Mouse (Mus musculus) myocyte (in vitro differentiated cells): Measurements from ENCODE around the gene Lrmda. TPM values are rescaled to one million over a fixed set of nuclear protein-coding genes. Genes with fewer than 3 reads are reported as not detected.

Experiments
- H3K27me3 ChIP-seq: one replicate; pipeline ENCODE4 v1.6.1; 2011; ENCODE audit not compliant: control insufficient read depth, insufficient read depth, insufficient read length
- H3K36me3 ChIP-seq: one replicate; pipeline ENCODE4 v1.6.1; 2011; ENCODE audit not compliant: control insufficient read depth, insufficient read depth
- H3K4me2 ChIP-seq: one replicate; pipeline ENCODE4 v1.6.1; 2011; ENCODE audit warnings: low read depth, control low read depth
- H3K4me3 ChIP-seq: one replicate; pipeline ENCODE4 v1.5.1; 2011; ENCODE audit warnings: mild to moderate bottlenecking, control low read depth, moderate library complexity
- H3K79me2 ChIP-seq: one replicate; pipeline ENCODE4 v1.6.1; 2011; ENCODE audit not compliant: control insufficient read depth, insufficient read depth
- H3ac ChIP-seq: one replicate; pipeline ENCODE4 v1.6.1; 2011; ENCODE audit not compliant: control insufficient read depth, insufficient read length
- CEBPB ChIP-seq: IDR thresholded peaks from 2 replicates; pipeline ENCODE4 v1.6.1; 2011; ENCODE audit warnings: mild to moderate bottlenecking, moderate library complexity; ENCODE audit not compliant: poor library complexity, insufficient read depth, severe bottlenecking
- E2F4 ChIP-seq: IDR thresholded peaks from one replicate; pipeline ENCODE4 v1.6.1; 2011; ENCODE audit warnings: mild to moderate bottlenecking, control low read depth, moderate library complexity; ENCODE audit not compliant: insufficient read depth
- MAX ChIP-seq: IDR thresholded peaks from one replicate; pipeline ENCODE4 v1.6.1; 2011; ENCODE audit warnings: low read depth, mild to moderate bottlenecking, control low read depth
- MYOD1 ChIP-seq, 3 experiments: IDR thresholded peaks; one replicate each; pipeline ENCODE4 v1.6.1; 2011; ENCODE audit warnings: control low read depth in 2 of 3, low read depth in 2 of 3, mild to moderate bottlenecking in 2 of 3, moderate library complexity in 1 of 3; ENCODE audit not compliant: insufficient read length in 2 of 3, control insufficient read depth in 1 of 3
- MYOG ChIP-seq, 3 experiments: IDR thresholded peaks; one replicate each; pipeline ENCODE4 v1.6.1; 2011; ENCODE audit warnings: control low read depth in 2 of 3, low read depth in 2 of 3, mild to moderate bottlenecking in 2 of 3; ENCODE audit not compliant: insufficient read length in 2 of 3, control insufficient read depth in 1 of 3, insufficient read depth in 1 of 3
- POLR2A ChIP-seq: IDR thresholded peaks from one replicate; pipeline ENCODE4 v1.6.1; 2011; ENCODE audit warnings: low read depth, mild to moderate bottlenecking, control low read depth, moderate library complexity; ENCODE audit not compliant: insufficient read length
- POLR2AphosphoS2 ChIP-seq: IDR thresholded peaks from one replicate; pipeline ENCODE4 v1.6.1; 2011; ENCODE audit warnings: low read depth, control low read depth; ENCODE audit not compliant: insufficient read length
- REST ChIP-seq: IDR thresholded peaks from one replicate; pipeline ENCODE4 v1.6.1; 2011; ENCODE audit warnings: mild to moderate bottlenecking, control low read depth, moderate library complexity; ENCODE audit not compliant: insufficient read depth, insufficient read length
- SRF ChIP-seq: IDR thresholded peaks from one replicate; pipeline ENCODE4 v1.6.1; 2011; ENCODE audit warnings: low read depth; ENCODE audit not compliant: control insufficient read depth, insufficient read length
- TCF12 ChIP-seq: IDR thresholded peaks from one replicate; pipeline ENCODE4 v1.6.1; 2011; ENCODE audit warnings: mild to moderate bottlenecking, control low read depth; ENCODE audit not compliant: poor library complexity, insufficient read depth, severe bottlenecking
- TCF3 ChIP-seq: IDR thresholded peaks from one replicate; pipeline ENCODE4 v1.6.1; 2011; ENCODE audit warnings: low read depth, control low read depth; ENCODE audit not compliant: insufficient read length
- USF1 ChIP-seq: IDR thresholded peaks from one replicate; pipeline ENCODE4 v1.6.1; 2011; ENCODE audit warnings: low read depth, mild to moderate bottlenecking, control low read depth, moderate library complexity
- polyA plus RNA-seq: library from polyadenylated mRNA; unstranded; fragments of >200 nt; fragmentation: generic; extraction: Trizol; gene quantifications from one replicate; pipeline ENCODE4 v1.2.1, GENCODE M21; 2012; ENCODE audit warnings: missing spikeins

The Lrmda gene
- polyA plus RNA-seq, 1 experiment = 1.9 TPM

DNA sequence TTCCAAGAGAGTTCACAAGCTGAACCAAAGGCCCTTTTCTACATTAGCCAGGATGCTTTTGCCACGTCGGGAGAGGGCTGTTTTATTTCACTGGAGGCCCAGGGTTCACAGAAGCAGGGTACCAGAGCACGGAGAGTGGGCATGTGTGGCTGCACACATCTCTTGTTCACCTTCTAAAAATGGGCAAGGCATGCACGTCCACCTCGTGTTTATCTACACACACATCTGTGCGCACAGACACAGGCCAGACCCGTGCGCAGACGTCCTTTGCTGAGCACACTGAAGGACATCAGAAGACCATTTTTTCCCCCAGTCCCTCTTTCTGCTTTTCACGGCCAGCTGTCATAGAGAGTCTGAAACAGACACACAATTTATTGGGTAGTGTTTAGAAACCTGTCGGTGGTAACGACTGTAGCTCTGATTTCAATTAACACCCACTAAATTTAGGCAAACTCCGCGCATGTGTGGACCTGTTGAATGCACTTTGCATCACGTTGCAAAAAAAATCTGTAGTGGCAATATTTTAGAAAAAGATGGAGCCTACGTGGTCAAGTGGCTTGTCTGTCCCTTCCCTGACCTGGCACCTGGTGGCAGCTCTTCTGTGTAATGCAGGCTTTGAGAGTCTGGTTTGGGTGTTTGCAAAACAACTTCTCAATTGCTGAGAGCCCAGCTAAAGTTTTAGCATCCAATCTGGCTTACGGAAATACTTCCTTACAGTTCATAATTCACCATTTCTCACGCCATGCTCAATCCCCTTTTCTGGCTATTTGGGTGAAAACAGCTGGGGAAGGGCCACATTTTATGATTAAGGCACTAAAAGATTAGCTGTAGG is 28.8 kb downstream of the Lrmda start:
- no peaks in the 10 kb centered on the region for H3K36me3 ChIP-seq
- no peak overlapping the region for H3K4me2 ChIP-seq
- H3ac ChIP-seq = no peak overlapping the region
- TF ChIP-seq MAX = no peak
- no peak for TF ChIP-seq REST
- no peak for TF ChIP-seq MYOD1 (IDR thresholded peaks at IDR 0.05; ENCODE audit: control insufficient read depth in 1 of 3, insufficient read length in 2 of 3, low read depth in 2 of 3)
- no peak for TF ChIP-seq POLR2A
- no peak for TF ChIP-seq CEBPB
- no peak for TF ChIP-seq TCF3
- TF ChIP-seq TCF12 = no peak
- TF ChIP-seq E2F4 = no peak
- TF ChIP-seq POLR2AphosphoS2 = no peak
- TF ChIP-seq MYOG (IDR thresholded peaks at IDR 0.05; ENCODE audit: control insufficient read depth in 1 of 3, insufficient read depth in 1 of 3, insufficient read length in 2 of 3, low read depth in 2 of 3) = no peak
- TF ChIP-seq SRF = no peak
- no peak for TF ChIP-seq USF1
- H3K4me3 ChIP-seq = no peak overlapping the region
- no peaks in the 10 kb centered on the region for H3K79me2 ChIP-seq
- H3K27me3 ChIP-seq = peaks cover 20% of the 10 kb centered on the region

- Histone ChIP-seq H3K4me3 (no peak overlapping the region), H3K4me2 (no peak overlapping the region), H3K79me2 (no peaks in the 10 kb centered on the region), H3K27me3 (peaks cover 17% of the 10 kb centered on the region), H3ac (no peak overlapping the region), H3K36me3 (no peaks in the 10 kb centered on the region)
- no peak for TF ChIP-seq MYOG (IDR thresholded peaks at IDR 0.05; ENCODE audit: control insufficient read depth in 1 of 3, insufficient read depth in 1 of 3, insufficient read length in 2 of 3, low read depth in 2 of 3)
- no peak for TF ChIP-seq SRF
These were observed 29.3 kb downstream of the Lrmda start for GRCm38 (mm10) chr14:22048900-22049199.

DNA sequence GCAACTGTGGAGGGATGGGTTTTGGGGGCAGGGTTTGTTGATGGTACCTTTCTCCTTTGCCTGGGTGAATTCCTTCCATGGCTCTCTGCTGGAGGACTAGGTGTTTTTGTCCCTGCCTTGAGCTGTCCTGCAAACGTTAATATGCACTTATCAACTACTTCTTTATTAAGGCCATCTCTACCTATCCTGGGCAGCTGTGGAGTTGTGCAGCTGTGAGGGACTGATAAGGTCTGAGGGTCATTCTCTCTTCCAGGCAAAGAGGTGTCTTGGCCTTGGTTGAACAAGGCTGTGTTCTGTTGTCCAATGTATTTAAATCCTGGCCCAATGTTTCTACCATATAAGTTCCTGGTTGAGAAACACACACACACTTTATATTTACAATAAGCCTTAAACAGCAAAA is 29.8 kb downstream of the Lrmda start:
- H3K36me3 ChIP-seq = no peaks in the 10 kb centered on the region
- H3K4me3 ChIP-seq = no peak overlapping the region
- H3K79me2 ChIP-seq = no peaks in the 10 kb centered on the region
- no peak overlapping the region for H3K4me2 ChIP-seq
- no peak overlapping the region for H3ac ChIP-seq
- H3K27me3 ChIP-seq = peaks cover 17% of the 10 kb centered on the region
- no peak for TF ChIP-seq E2F4
- no peak for TF ChIP-seq MAX
- no peak for TF ChIP-seq POLR2A
- no peak for TF ChIP-seq REST
- TF ChIP-seq TCF3 = no peak
- no peak for TF ChIP-seq SRF
- no peak for TF ChIP-seq USF1
- no peak for TF ChIP-seq CEBPB
- no peak for TF ChIP-seq POLR2AphosphoS2
- TF ChIP-seq MYOG (IDR thresholded peaks at IDR 0.05; ENCODE audit: control insufficient read depth in 1 of 3, insufficient read depth in 1 of 3, insufficient read length in 2 of 3, low read depth in 2 of 3) = no peak
- no peak for TF ChIP-seq TCF12
- no peak for TF ChIP-seq MYOD1 (IDR thresholded peaks at IDR 0.05; ENCODE audit: control insufficient read depth in 1 of 3, insufficient read length in 2 of 3, low read depth in 2 of 3)

DNA sequence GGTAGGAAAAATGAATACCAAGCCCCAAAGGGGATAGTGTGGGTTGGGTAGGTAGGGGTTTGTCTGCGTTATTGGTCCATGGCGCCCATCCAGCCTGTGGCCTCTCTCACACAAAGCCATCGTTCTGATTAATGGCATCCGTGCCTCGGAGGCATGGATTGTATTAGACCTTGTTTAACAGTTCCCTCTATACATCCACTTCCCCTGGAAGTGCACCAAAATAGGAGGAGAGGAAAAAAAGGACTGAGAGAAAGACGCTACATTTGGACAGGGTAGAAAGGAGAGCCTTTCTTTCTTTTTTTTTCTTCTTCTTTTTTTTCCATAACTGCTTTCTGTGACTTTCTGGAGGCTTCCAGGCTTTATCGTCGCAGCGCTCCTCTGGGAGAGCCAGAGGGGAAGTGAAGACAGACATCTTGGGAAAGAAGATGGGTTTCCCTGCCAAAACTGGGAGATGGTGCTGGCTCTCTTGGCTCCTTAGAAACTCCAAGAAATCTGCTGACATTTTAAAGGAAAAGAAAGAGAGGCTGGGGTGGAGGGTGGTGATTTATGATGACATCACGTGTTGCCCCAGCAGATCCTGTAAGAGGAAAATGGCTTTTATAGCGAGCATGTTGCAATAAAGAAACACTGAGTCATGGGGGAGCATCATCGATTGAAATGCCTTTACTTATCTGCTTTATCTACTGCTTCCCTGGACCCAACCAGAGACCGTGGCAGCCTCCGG is 32.6 kb downstream of the Lrmda start:
- Histone ChIP-seq H3K27me3 (peaks cover 24% of the 10 kb centered on the region), H3ac (no peak overlapping the region), H3K79me2 (no peaks in the 10 kb centered on the region), H3K36me3 (no peaks in the 10 kb centered on the region), H3K4me3 (no peak overlapping the region), H3K4me2 (no peak overlapping the region)
- TF ChIP-seq SRF (no peak), MAX (no peak), MYOG (IDR thresholded peaks at IDR 0.05; ENCODE audit: control insufficient read depth in 1 of 3, insufficient read depth in 1 of 3, insufficient read length in 2 of 3, low read depth in 2 of 3) (no peak), POLR2A (no peak), POLR2AphosphoS2 (no peak), MYOD1 (IDR thresholded peaks at IDR 0.05; ENCODE audit: control insufficient read depth in 1 of 3, insufficient read length in 2 of 3, low read depth in 2 of 3) (no peak), E2F4 (no peak), USF1 (no peak), TCF3 (no peak), REST (no peak), TCF12 (no peak), CEBPB (no peak)

GRCm38 (mm10) chr14:22055630-22056029 is 36.1 kb downstream of the Lrmda start:
- H3K79me2 ChIP-seq = no peaks in the 10 kb centered on the region
- H3K4me3 ChIP-seq = no peak overlapping the region
- no peak overlapping the region for H3K4me2 ChIP-seq
- TF ChIP-seq MYOD1 (IDR thresholded peaks at IDR 0.05; ENCODE audit: control insufficient read depth in 1 of 3, insufficient read length in 2 of 3, low read depth in 2 of 3) (no peak), TCF3 (no peak), MYOG (IDR thresholded peaks at IDR 0.05; ENCODE audit: control insufficient read depth in 1 of 3, insufficient read depth in 1 of 3, insufficient read length in 2 of 3, low read depth in 2 of 3) (no peak)
- no peak overlapping the region for H3ac ChIP-seq
- H3K36me3 ChIP-seq = no peaks in the 10 kb centered on the region
- peaks cover 21% of the 10 kb centered on the region for H3K27me3 ChIP-seq
